Mouse (Mus musculus): Measurements from ENCODE around the gene Senp6.

- TF ChIP-seq CTCF (IDR thresholded peaks at IDR 0.05; ENCODE audit: control insufficient read depth, insufficient read depth, low read length) (no peak), POLR2A (IDR thresholded peaks at IDR 0.05; ENCODE audit: borderline replicate concordance, control insufficient read depth, low read depth, low read length) (no peak)
Measured at GRCm38 (mm10) chr9:80157840-80158465, 91.2 kb downstream of the Senp6 start.
